Mouse (Mus musculus): Measurements from ENCODE around the gene Osbpl2. TPM values are rescaled to one million over a fixed set of nuclear protein-coding genes. Genes with fewer than 3 reads are reported as not detected.
A peak's percentile ranks its signal among the peaks of the same experiment; 100 is the strongest.
"Not testable (repeated sequence)": the region's sequence is repeated elsewhere in the genome, so short reads cannot be mapped to it uniquely, and the experiment has no call there.

The Osbpl2 gene
- polyA plus RNA-seq, 1 experiment from 2014 or later = 46.4 TPM

- Histone ChIP-seq H3K9ac (ENCODE audit: low read length) (peak within 1 kb of the TSS; percentile 99), H3K4me2 (replicated peaks; ENCODE audit: low read depth) (peak within 1 kb of the TSS; percentile 90), H3K4me3 (ENCODE audit: low read depth, low read length) (peak within 1 kb of the TSS; percentile 96), H3K36me3 (ENCODE audit: control insufficient read depth, insufficient read depth, low read length) (peaks cover 9% of the 10 kb centered on the region), H3K27me3 (ENCODE audit: control insufficient read depth, insufficient read depth, low read length) (no peaks in the 10 kb centered on the region), H3K27ac (replicated peaks) (peak within 1 kb of the TSS; percentile 98), H3K4me1 (replicated peaks; ENCODE audit: control insufficient read depth, insufficient read depth) (no peaks in the 10 kb centered on the region; the same call in 1 of the 2 replicates), H3K9me3 (ENCODE audit: control insufficient read depth, low read length) (no peaks in the 10 kb centered on the region)
- TF ChIP-seq CTCF (IDR thresholded peaks at IDR 0.05; ENCODE audit: low read depth) (peak; percentile 98), EP300 (optimal IDR thresholded peaks at IDR 0.05) (no peak)
- WGBS = 3% methylated on average over 41 of the region's 41 CpGs
- ATAC-seq (ENCODE audit: low FRiP score, low TSS enrichment) = peak; percentile 95
- DNase-seq (ENCODE audit: low spot score) = peak; percentile 98
These were observed 51.9 kb downstream of the Osbpl2 start, which contains the start of gene Adrm1 for GRCm38 (mm10) chr2:180170806-180171521. TSS of gene Adrm1 (plus strand) at chr2:180171485.

DNA sequence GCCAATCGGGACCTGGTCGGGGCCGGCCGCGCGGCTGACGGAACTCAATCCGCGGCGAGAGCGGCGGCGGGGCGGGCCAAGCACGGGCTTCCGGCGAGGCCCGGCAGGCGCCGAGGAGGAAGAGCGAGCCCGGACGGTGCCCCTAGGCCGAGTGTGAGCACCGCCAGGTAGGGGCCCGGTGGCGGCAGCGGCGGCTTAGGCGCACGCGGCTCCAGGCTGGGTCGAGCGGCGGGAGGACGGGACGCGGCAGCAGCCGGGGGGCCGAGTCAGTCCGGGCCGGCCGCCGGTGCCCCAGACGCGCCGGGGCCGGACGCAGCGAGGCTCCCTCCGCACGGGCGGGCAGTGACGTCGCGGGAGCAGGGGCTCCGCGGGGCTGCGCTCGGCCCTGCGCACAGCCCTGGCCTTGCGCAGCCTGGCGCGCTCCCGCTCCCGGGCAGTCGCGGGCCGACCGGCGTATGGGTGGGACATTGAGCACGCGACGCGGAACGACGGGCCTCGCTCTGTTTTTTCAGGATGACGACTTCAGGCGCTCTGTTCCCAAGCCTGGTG is 52.5 kb downstream of the Osbpl2 start:
- no peaks in the 10 kb centered on the region for H3K9me3 ChIP-seq (ENCODE audit: control insufficient read depth, low read length)
- peaks cover 11% of the 10 kb centered on the region for H3K36me3 ChIP-seq (ENCODE audit: control insufficient read depth, insufficient read depth, low read length)
- H3K4me2 ChIP-seq (replicated peaks; ENCODE audit: low read depth) = peak overlapping the region; percentile 90
- no peaks in the 10 kb centered on the region for H3K27me3 ChIP-seq (ENCODE audit: control insufficient read depth, insufficient read depth, low read length)
- under 1% methylated on average over 50 of the region's 80 CpGs for WGBS
- H3K4me3 ChIP-seq (ENCODE audit: low read depth, low read length) = peak overlapping the region; percentile 96
- ATAC-seq (ENCODE audit: low FRiP score, low TSS enrichment) (peak; percentile 46), DNase-seq (ENCODE audit: low spot score) (no peak)
- H3K9ac ChIP-seq (ENCODE audit: low read length) = peak overlapping the region; percentile 99
- H3K27ac ChIP-seq (replicated peaks) = peak overlapping the region; percentile 98
- no peaks in the 10 kb centered on the region; the same call in 1 of the 2 replicates for H3K4me1 ChIP-seq (replicated peaks; ENCODE audit: control insufficient read depth, insufficient read depth)
- TF ChIP-seq CTCF (IDR thresholded peaks at IDR 0.05; ENCODE audit: low read depth) = no peak
- TF ChIP-seq EP300 (optimal IDR thresholded peaks at IDR 0.05) = no peak

- no peaks in the 10 kb centered on the region for H3K9me3 ChIP-seq (ENCODE audit: control insufficient read depth, low read length)
- peak overlapping the region; percentile 96 for H3K4me3 ChIP-seq (ENCODE audit: low read depth, low read length)
- ATAC-seq (ENCODE audit: low FRiP score, low TSS enrichment) (no peak), DNase-seq (ENCODE audit: low spot score) (no peak)
- H3K27me3 ChIP-seq (ENCODE audit: control insufficient read depth, insufficient read depth, low read length) = no peaks in the 10 kb centered on the region
- 4% methylated on average over 8 of the region's 9 CpGs for WGBS
- H3K9ac ChIP-seq (ENCODE audit: low read length) = peak overlapping the region; percentile 99
- H3K36me3 ChIP-seq (ENCODE audit: control insufficient read depth, insufficient read depth, low read length) = peaks cover 15% of the 10 kb centered on the region
- H3K4me1 ChIP-seq (replicated peaks; ENCODE audit: control insufficient read depth, insufficient read depth) = no peaks in the 10 kb centered on the region; the same call in 1 of the 2 replicates
- H3K4me2 ChIP-seq (replicated peaks; ENCODE audit: low read depth) = peak overlapping the region; percentile 90
- TF ChIP-seq CTCF (IDR thresholded peaks at IDR 0.05; ENCODE audit: low read depth) (no peak), EP300 (optimal IDR thresholded peaks at IDR 0.05) (no peak)
- H3K27ac ChIP-seq (replicated peaks) = peak overlapping the region; percentile 98
These were observed 53.0 kb downstream of the Osbpl2 start for GRCm38 (mm10) chr2:180172152-180172551.

- peak overlapping the region; percentile 99; the same call in 1 of the 2 replicates for H3K9ac ChIP-seq (ENCODE audit: low read length)
- peak overlapping the region; percentile 61 for H3K27ac ChIP-seq (replicated peaks)
These were observed 54.1 kb downstream of the Osbpl2 start for GRCm38 (mm10) chr2:180173163-180173562.

GRCm38 (mm10) chr2:180173711-180174110 is 54.6 kb downstream of the Osbpl2 start:
- Histone ChIP-seq H3K36me3 (ENCODE audit: control insufficient read depth, insufficient read depth, low read length) (peaks cover 23% of the 10 kb centered on the region), H3K4me2 (replicated peaks; ENCODE audit: low read depth) (peak overlapping the region; percentile 90; the same call in 1 of the 2 replicates), H3K27ac (replicated peaks) (peak overlapping the region; percentile 61)
- not testable (repeated sequence) for H3K27me3 ChIP-seq (ENCODE audit: control insufficient read depth, insufficient read depth, low read length); H3K9me3 ChIP-seq (ENCODE audit: control insufficient read depth, low read length); H3K4me1 ChIP-seq (replicated peaks; ENCODE audit: control insufficient read depth, insufficient read depth); H3K9ac ChIP-seq (ENCODE audit: low read length); H3K4me3 ChIP-seq (ENCODE audit: low read depth, low read length); ATAC-seq (ENCODE audit: low FRiP score, low TSS enrichment)
- peak; percentile 48 for DNase-seq (ENCODE audit: low spot score)
- WGBS = 72% methylated on average over 8 of the region's 8 CpGs

More at GRCm38 (mm10) chr2:180173163-180173562, 54.1 kb downstream of the Osbpl2 start:
- peak overlapping the region; percentile 90 for H3K4me2 ChIP-seq (replicated peaks; ENCODE audit: low read depth)
- TF ChIP-seq CTCF (IDR thresholded peaks at IDR 0.05; ENCODE audit: low read depth) = peak; percentile 68
- no peak for TF ChIP-seq EP300 (optimal IDR thresholded peaks at IDR 0.05)
- 67% methylated on average over 4 of the region's 4 CpGs for WGBS
- ATAC-seq (ENCODE audit: low FRiP score, low TSS enrichment) (no peak), DNase-seq (ENCODE audit: low spot score) (no peak)
- no peaks in the 10 kb centered on the region; the same call in 1 of the 2 replicates for H3K4me1 ChIP-seq (replicated peaks; ENCODE audit: control insufficient read depth, insufficient read depth)
- no peaks in the 10 kb centered on the region for H3K9me3 ChIP-seq (ENCODE audit: control insufficient read depth, low read length)
- H3K27me3 ChIP-seq (ENCODE audit: control insufficient read depth, insufficient read depth, low read length) = no peaks in the 10 kb centered on the region
- peak overlapping the region; percentile 96; the same call in 1 of the 2 replicates for H3K4me3 ChIP-seq (ENCODE audit: low read depth, low read length)
- H3K36me3 ChIP-seq (ENCODE audit: control insufficient read depth, insufficient read depth, low read length) = peaks cover 20% of the 10 kb centered on the region

- peak; percentile 40 for DNase-seq (ENCODE audit: low spot score)
- no peak overlapping the region for H3K9ac ChIP-seq (ENCODE audit: low read length)
- no peak for ATAC-seq (ENCODE audit: low FRiP score, low TSS enrichment)
- peak overlapping the region; percentile 61 for H3K27ac ChIP-seq (replicated peaks)
- H3K4me2 ChIP-seq (replicated peaks; ENCODE audit: low read depth) = no peak overlapping the region
- H3K4me1 ChIP-seq (replicated peaks; ENCODE audit: control insufficient read depth, insufficient read depth) = no peaks in the 10 kb centered on the region; the same call in 1 of the 2 replicates
- no peaks in the 10 kb centered on the region for H3K27me3 ChIP-seq (ENCODE audit: control insufficient read depth, insufficient read depth, low read length)
- H3K4me3 ChIP-seq (ENCODE audit: low read depth, low read length) = no peak overlapping the region
- TF ChIP-seq EP300 (optimal IDR thresholded peaks at IDR 0.05) (no peak), CTCF (IDR thresholded peaks at IDR 0.05; ENCODE audit: low read depth) (no peak)
- peaks cover 26% of the 10 kb centered on the region for H3K36me3 ChIP-seq (ENCODE audit: control insufficient read depth, insufficient read depth, low read length)
- 65% methylated on average over 5 of the region's 5 CpGs for WGBS
- no peaks in the 10 kb centered on the region for H3K9me3 ChIP-seq (ENCODE audit: control insufficient read depth, low read length)
These were observed 55.0 kb downstream of the Osbpl2 start for GRCm38 (mm10) chr2:180174121-180174520.

Measured in stomach, postnatal 0 days (tissue).